Mouse (Mus musculus) cortical plate, adult 2 months (tissue): ENCODE measurements at regions not wholly inside any gene's neighbourhood (a gene's known extent, or its start where the extent isn't known, plus 50 kb on each side); places are given as distances from the start of the nearest gene placed in this dataset.

Experiments
- CTCF ChIP-seq: fragments of 200-500 bp; IDR thresholded peaks from 2 replicates; pipeline ENCODE4 v1.5.1; 2011; ENCODE audit warnings: mild to moderate bottlenecking, control low read depth, low read length; ENCODE audit not compliant: insufficient read depth; ENCODE audit errors: extremely low read depth
- POLR2A ChIP-seq: fragments of 200-500 bp; IDR thresholded peaks from 2 replicates; pipeline ENCODE4 v1.6.1; 2011; ENCODE audit warnings: mild to moderate bottlenecking, low read length, control low read depth; ENCODE audit not compliant: insufficient read depth; ENCODE audit errors: extremely low read depth

DNA sequence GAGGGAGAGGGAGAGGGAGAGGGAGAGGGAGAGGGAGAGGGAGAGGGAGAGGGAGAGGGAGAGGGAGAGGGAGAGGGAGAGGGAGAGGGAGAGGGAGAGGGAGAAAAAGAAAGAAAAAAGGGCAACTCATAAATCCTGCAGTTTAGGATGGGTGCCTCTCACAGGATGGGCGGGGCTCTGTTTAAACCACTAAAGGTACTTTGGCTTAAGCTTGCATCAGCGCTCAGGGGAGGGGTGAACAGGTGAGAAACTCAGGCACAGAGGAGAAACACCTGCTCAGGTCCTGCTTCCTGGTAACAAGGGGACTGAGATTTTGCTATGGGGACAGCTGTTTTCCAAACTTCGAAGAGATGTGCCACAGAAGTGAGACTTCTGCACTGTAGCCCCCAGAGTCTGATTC is 83.5 kb downstream of the Ackr3 start:
- TF ChIP-seq CTCF (no peak), POLR2A (no peak)
